Mouse (Mus musculus) embryo, embryonic 11.5 days (tissue): ENCODE data around the gene Sav1.

ENCODE experiments used
- DNase-seq: peaks from one replicate; pipeline ENCODE4 v3.0.0-alpha.2; 2012; ENCODE audit warnings: low read depth, low spot score

Gene Sav1

DNA sequence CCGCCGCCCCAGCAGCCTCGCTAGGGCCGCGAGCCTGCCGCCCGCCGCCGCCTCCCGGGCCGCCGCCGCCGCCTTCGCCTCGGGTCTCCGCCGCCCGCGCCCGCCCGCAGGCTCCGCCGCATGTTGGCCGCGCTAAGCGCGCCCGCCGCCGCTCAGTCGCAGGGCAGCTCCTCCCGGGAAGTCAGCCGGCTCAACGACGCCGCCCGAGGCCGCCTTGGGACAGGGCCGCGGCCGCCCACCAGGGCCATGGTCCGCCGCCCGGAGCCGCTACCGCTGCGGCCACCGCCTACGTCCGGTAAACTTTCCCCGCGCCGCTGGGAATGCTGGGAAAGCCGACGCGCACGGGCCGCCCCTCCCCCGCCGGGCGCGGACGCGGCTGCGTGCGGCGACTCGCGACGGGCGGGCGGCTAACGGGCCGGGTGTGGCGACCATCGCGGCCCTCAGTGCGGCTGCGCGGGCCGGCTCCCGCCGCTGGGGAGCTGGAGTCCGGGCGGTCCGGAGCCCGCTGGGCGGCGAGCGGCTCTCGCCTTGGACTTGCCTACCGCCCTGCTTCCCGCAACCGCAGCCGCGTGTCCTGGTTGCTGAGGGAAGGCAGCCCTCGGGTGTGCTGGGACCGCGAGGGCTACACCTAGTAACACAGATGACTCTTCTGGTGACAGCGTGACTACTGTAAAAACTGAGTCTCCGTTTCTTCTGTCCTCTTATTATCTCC is at the start of gene Sav1:
Gene Sav1, minus strand, starts transcription at position 217 of the 712 bp plus-strand sequence.
- DNase-seq: peak; percentile 77

DNA sequence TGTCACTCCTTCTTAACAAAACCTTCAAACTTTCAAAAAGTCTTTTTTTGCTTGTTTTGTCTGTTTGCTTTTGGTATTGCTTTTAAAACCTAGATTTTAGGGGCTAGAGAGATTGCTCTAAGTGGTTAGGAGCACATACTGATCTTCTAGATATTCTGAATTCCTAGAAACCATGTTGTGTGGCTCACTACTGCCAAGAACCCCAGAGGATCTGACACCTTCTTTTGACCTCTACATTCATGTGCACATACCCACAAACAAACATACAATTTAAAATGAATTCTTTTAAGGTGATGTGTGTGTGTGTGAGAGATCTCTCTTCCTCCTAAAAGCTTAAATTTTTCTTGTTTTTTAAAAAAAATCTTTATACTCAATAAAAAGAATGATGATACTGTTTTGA is 39.4 kb upstream of the Sav1 start:
- DNase-seq: no peak

DNA sequence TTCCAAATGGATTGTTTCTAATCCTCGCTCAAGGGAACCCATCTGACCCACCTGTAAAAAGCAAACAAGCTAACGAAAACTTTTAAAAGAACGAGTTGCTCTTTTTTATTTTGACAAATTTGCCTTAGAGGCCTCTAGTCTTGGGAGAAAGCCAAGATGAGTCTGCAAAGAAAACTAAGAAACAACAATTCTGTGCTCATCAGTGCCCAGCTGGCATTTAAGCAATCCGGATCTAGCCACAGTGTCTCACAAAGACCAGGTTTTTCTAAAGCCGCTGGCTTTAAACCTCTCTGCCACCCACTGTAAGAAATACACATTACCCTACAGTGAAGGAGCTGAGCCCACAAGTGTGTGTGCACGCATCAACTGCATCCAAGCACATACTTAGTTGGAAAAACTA is 38.6 kb upstream of the Sav1 start:
- DNase-seq: no peak

DNA sequence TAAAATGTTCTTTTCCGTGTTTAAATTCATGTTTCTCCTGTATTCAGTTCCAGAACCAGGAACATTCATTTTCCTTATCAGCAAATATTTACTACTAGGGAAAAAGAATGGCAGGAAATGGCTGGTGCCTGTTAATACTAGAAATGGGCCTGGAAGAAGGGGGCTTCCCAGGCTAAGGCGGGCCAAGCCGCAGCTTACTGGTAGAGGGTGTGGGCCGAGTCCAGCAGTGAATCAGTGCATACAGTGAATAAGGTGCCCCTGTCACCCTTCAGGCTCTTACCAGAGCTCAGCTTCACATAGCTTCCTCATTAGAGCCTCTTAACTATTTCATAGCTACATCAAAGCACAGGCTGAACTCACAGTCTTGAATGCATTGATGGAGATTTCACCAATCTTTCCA is 36.8 kb upstream of the Sav1 start:
- no peak for DNase-seq

DNA sequence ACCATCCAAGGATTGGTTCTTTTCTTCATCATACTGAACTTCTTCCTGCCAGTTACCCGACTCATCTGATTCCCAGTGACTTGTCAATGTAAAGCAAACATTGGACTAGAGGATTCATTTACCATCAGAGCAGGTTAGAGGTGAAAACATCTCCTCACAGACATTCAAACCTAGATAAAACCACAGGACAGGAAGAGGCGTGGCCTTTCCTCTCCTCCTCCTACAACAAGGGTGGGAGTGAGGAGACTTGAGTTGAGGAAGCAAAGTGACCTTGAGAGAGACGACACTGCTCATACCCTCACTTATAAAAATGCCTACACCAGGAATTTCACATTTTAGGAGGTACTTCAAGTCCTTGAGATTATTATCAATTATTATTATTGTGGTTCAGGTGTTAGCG is 31.4 kb upstream of the Sav1 start:
- DNase-seq: no peak

DNA sequence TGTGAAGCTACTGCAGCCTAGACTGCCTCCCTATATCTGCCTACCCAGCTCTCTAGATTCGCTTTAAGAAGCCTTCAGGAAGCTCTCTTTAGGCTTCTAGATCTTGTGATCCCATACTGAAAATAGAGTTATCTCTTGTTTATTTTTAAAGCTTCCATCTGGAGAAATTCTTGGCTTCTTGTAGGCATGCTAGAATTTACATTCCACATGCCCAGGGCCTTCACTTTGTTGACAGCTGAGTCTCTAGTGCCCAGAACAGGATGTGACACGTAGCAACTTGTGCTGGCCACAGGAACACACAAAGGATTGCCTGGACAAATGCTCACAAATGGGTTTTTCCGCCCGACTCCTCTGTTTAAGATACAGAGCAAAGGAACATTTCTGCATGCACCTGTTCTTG is 29.1 kb upstream of the Sav1 start:
- DNase-seq: no peak

DNA sequence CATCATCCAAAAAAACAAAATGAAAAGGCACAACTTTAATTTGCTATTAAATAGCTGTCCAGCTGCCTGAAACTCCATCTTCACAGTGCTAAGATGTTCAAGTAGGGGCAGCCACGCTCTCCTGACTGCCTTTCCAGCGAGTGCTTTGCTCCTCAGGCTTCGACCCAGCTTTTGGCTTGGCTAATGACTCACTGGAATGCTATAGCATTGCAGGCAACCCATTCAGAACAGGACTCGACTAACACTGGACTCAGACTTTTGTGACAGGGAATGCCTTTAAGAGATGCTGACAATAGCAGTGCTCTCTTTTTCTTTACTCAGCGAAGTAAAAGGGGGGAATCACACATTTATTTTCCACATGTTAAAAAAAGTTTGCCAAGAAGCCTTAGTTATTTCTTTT is 24.9 kb upstream of the Sav1 start:
- no peak for DNase-seq

DNA sequence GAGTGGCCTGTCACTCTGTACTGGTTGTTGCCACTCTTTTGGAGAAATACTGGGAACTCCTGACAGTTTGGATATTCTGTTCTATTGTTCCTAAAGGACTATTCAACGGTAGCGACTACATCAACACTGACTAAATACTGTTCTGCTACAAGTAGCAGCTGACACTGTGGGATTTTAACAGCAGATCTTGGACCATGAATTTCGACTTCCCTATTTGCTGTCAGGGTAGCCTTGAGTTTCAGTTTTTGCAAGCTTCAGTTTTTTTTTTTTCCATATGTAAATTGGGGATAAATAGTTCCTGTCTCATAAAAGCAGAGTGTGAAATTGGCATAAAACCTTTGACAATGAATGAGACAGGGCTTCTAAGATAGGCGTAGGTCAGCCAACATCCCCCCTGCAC is 23.6 kb upstream of the Sav1 start:
- DNase-seq: no peak

DNA sequence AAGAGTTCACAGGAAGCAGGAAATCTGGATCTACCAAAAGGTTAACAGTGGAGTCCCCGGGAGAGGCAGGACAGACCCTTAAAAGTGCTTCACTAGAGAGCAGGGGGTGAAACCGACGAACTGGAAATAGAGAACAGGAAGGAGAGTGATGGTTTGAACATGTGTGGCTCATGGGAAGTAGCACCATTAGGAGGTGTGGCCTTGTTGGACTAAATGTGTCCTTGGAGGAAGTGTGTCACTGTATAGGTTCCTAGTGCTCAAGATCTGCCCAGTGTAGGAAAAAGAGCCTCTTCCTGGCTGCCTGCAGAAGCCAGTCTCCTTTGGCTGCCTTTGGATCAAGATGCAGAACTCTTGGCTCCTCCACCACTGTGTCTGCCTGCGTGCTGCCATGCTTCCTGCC is 18.3 kb upstream of the Sav1 start:
- no peak for DNase-seq

DNA sequence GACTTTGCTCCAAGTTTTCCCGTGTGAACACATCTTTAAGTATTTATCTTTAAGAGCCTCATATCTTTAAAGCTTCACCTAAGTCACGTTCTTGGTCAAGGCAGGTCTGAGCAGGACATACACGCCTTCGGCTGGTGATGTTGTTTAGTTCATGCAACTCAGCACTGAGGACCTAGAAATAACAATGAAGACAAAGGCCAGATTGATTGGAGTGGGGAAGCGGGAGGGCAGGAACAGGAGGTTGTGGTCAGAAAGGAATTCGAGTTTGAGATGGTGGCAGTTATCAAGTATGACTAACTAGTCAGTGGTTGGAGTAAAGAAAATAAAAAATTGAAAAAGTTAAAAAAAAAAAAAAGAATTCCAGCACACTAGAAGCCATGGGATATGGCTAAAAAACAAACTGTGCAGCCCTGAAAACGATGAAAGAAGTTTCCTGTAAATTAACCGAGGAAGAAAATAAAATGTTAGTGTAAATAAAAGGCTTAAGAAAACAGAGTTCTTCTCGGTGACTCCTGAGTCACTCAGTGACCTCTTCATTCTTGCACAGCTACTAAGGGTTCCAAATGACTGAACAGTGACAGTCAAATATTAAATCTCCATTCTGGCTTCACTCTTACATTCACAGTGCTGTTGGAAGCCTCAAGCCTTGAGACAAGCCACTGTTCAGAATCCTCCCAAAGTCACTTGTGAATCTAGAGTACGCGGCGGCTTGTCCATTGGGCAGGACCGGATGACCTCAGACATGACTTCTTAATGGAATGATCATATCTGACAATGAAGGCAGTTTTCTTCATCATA is 11.6 kb upstream of the Sav1 start:
- no peak for DNase-seq

DNA sequence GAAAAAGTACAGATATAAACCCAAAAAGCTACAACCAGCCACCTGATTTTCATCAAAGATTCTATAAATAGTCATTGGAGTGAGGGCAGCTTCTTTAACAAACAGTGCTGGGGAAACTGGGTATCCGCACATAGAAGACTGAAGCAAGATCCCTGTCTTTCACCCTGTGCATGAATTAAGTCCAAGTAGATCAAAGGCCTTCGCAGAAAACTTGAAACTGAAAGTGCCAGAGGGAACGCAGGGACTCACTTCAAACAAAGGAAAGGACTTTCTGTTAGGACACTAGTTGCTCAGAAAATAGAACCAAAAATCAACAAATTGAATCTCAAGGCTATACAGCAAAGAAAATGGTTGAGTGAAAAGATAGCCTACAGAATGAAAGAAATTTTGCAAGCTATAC is 8.6 kb upstream of the Sav1 start:
- DNase-seq: no peak

DNA sequence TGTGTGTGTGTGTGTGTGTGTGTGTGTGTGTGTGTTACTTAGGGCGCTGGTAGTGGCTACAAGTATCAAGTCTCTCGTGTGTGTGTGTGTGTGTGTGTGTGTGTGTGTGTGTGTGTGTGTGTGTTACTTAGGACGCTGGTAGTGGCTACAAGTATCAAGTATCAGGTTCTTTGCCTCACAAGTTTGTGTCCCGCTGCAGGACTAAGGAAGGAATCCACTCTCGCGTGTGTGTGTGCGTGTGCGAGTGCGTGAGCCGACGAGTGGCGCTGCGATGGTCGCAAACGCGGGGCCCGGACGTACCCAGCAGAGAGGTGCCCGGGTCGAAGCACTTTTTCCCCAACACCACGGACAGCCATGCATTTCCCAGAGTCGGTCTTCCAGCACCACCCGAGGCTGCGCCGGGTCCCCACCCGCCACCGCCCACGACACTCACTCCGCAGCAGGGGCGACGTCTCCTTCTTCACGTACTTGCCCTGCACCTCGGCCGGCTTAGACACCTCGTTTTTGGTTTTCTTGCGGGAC is 500 bp downstream of the Sav1 start:
- DNase-seq: peak; percentile 29

DNA sequence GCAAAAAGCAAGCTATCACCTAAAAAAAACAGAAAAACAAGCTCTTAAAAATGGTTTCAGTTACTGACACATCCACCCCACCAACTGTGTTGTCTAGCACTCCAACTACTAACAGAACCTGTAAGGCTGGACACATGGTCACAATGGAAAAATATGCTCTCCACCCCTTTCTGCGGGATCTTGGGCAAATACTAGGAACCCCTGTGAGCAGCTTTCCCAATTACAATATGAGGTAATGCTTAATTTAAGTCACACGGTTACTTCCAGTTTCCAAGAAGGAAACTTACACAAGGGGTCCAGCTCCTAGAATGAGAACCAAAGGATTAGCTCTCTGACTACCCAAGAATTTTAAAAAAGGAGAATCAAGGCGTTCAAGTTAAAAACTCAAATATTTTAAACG is 1.3 kb downstream of the Sav1 start:
- DNase-seq: no peak

DNA sequence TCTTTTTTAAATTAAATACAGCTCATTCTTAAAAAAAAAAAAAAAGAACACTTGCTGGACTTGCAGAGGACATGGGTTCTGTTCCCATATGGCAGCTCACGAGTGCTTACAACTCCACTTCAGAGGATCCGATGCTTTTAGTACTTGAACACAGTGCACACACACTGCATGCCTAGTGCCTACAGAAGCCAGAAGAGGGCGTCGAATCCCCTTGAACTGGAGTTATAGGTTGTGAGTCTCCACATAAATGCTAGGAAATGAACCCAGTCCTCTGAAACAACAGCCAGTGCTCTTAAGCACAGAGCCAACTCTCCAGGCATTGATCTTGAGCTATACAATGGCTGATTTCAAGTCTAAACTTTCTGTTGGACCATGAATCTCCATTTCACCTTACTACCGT is 3.9 kb downstream of the Sav1 start:
- no peak for DNase-seq

DNA sequence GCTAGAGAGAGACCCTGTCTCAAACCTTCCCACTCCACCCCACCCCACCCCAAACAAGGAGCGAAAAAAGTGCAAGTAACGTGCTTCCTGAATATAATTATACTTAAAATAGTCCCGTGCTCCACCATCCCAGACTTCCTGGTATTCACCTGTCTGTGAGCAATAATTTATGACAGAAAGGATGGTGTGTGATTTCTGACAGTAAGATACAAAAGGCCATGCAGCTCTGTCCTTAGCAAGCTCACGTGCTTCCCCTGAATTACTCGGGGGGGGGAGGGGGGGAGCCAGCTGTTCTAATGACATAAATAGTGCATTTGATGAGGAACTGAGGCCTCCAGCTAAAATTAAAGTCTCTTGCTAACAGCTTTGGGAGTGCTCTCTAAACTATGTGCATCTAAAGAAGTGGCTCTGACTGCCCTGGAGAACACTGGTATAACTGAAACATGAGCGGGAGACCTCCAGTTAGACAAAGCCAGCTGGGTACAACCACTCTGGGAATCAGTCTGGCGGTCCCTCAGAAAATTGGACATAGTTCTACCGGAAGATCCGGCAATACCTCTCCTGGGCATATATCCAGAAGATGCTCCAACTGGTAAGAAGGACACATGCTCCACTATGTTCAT is 9.3 kb downstream of the Sav1 start:
- no peak for DNase-seq

DNA sequence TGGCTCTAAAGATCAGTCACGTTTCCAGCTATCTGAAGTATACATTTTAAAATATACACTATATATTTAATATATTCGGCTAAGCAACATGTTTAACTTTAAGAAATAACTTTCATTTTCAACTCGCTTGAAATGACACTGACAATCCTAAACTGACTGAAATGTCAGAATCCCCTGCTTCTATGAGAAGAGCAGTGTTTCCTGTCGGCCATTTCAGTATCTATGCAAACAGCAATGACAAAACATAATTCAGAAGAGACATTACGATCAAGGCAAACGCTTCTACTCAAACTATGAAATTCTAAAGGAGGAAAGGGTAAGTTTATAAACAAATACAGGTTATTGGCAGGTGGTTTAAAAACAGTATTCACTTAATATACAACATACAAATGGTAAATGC is 10.1 kb downstream of the Sav1 start:
- DNase-seq: no peak

DNA sequence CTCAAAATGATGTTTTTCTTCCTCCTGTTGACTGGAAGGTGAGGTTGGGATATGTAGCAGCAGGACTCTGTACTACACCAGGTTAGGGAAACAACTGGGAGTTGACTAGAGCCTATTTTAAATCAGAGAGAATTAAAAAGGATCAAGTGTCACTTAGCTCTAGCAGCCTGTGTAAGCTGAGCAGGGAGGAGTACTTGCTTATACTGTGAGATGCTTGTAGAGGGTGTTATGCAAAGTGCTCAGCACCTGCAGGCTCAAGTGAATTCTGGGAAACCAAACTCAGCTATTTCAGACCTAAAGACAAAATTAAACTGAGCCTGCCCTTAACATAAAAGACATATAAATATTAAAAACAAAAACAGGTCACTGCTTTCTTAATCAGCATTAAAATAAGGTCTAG is 13.1 kb downstream of the Sav1 start:
- DNase-seq: no peak

DNA sequence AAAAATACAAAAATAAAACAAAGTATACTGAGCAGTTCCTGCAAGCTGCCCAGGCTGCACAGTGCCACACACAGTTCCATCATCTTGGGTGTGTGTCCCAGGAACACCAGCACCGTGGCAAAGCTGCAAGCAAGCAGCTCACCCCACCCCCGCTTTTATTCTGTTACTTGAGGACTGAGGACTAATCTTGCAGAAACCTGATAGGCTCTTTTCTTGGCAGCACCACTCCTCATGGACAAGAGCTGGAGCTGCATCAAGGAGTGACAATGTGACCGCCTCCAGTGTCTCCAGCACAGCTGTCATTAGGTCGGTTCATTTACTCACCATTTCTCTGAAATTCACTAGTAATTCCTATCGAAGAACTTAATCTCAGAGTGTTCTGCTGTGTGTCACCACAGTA is 18.6 kb downstream of the Sav1 start:
- no peak for DNase-seq

DNA sequence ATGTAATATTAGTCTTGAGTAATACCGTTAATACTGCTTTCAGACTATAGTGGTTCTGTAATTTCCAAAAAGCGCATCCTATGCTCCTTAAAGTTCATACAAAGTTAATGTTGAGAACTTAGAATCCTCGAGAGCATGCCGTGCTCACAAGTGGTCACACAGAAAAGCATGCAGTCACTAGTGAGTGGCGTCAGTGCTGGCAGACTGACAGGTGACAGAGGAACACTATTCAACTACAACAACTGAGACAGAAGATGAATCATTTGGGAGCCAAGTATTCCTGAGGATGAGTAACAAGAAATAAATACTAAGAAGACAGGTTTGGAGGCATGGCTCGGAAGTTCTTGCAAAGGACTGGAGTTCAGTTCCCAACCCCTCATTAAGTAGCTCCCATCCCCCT is 19.7 kb downstream of the Sav1 start:
- DNase-seq: no peak

DNA sequence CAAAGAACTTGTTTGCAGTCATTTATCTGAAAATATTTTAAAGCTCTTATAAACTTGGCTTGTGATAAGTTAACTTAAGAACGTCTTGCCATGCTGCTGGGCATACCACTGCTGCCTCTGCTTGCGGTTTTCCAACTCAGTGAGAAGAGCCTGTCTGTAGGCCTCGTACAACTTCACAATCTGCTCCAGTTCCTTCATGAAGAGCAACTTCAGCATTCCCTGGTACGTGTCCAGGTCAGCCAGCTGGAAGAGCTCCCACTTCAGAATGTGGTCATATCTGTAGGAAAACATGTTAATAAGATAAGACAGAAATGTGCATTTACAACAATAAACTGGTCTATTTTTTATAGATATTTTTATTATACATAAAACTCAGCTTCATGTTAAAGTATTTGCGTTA is 20.7 kb downstream of the Sav1 start:
- no peak for DNase-seq

DNA sequence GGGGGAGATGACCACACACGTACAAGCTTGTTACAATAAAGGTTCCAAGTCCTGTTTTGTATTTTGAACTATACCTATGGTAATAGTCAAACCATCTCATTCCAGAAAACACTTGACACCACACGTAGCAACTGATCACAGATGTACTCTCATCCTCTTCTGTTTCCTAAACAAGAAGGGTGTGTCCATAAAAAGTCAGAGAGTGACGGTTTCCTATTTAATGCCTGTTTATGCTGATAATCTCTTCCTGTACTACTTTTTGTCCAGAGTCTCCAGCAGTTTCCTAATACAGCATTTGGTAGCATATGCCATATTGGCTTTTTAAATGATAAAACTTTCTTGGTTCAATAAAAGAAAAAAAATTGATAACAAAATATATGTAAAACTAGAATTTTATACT is 21.2 kb downstream of the Sav1 start:
- no peak for DNase-seq

DNA sequence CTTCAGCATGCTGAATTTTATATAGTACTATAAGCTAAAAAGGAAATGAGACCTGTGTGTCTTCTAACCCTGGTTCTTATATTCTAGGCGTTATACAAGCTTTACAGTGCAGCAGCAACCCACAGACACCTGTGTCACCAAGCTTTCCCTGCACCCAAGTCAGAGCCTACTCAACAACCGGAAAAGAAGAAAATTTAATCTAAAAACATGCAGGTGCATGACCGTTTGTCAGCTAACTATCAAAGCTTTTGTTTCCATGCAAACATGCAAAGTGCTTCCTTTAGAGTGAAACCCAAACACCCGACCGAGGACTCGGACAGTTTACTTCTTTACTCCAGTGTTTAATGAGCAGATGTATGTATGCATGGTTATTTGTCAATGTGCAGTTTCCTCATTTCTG is 23.7 kb downstream of the Sav1 start:
- no peak for DNase-seq

DNA sequence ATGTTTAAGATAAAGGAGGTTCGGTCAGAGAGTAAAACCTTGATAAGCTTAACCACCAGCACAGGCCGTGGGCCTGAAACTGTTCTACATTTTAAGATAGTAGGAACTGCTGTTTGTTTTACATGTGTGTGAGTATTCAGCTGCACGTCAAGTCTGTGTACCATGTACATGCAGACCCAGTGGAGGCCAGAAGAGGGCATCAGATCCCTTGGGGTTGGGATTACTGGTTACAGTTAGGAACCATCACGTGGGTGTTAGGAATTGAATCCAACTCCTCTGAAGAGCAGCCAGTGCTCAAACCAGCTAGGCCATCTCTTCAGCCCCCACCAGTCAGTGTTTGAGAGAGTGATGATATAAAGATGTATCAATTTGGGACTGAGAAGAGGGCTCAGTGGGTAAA is 24.3 kb downstream of the Sav1 start:
- DNase-seq: peak; percentile 16
